Mouse (Mus musculus): ENCODE measurements around the gene Yaf2. TPM values are rescaled to one million over a fixed set of nuclear protein-coding genes. Genes with fewer than 3 reads are reported as not detected.
A peak's percentile ranks its signal among the peaks of the same experiment; 100 is the strongest.

Gene Yaf2
- polyA plus RNA-seq, 1 experiment from 2014 or later, result 25.7 TPM

GRCm38 (mm10) chr15:93283349-93283748 is 53.4 kb downstream of the Yaf2 start:
- Histone ChIP-seq H3K27ac (ENCODE audit: low read depth) (no peak overlapping the region), H3K9me3 (ENCODE audit: low read length) (no peaks in the 10 kb centered on the region), H3K4me1 (ENCODE audit: insufficient read depth) (peaks cover 2% of the 10 kb centered on the region; the same call in 1 of the 2 replicates), H3K9ac (replicated peaks) (no peak overlapping the region), H3K4me2 (ENCODE audit: low read depth, low read length) (no peak overlapping the region), H3K27me3 (ENCODE audit: insufficient read depth, low read length) (no peaks in the 10 kb centered on the region), H3K4me3 (ENCODE audit: low read depth, low read length) (no peak overlapping the region), H3K36me3 (replicated peaks; ENCODE audit: insufficient read depth, low read length) (no peaks in the 10 kb centered on the region; the same call in none of the 2 replicates)
- no peak for ATAC-seq
- 78% methylated on average over 11 of the region's 11 CpGs for WGBS (ENCODE audit: insufficient replicate concordance)
- TF ChIP-seq CTCF (IDR thresholded peaks at IDR 0.05; ENCODE audit: low read depth), result peak; percentile 63
- no peak for TF ChIP-seq EP300 (IDR thresholded peaks at IDR 0.05; ENCODE audit: low read depth)
- peak; percentile 30 for DNase-seq

GRCm38 (mm10) chr15:93276276-93276675 is 60.5 kb downstream of the Yaf2 start:
- peak; percentile 25 for DNase-seq
- Histone ChIP-seq H3K4me2 (ENCODE audit: low read depth, low read length) (peak overlapping the region; percentile 91), H3K4me3 (ENCODE audit: low read depth, low read length) (peak overlapping the region; percentile 88), H3K27ac (ENCODE audit: low read depth) (peak overlapping the region; percentile 82; the same call in 1 of the 2 replicates), H3K27me3 (ENCODE audit: insufficient read depth, low read length) (no peaks in the 10 kb centered on the region), H3K9me3 (ENCODE audit: low read length) (no peaks in the 10 kb centered on the region), H3K36me3 (replicated peaks; ENCODE audit: insufficient read depth, low read length) (no peaks in the 10 kb centered on the region; the same call in 1 of the 2 replicates), H3K9ac (replicated peaks) (peak overlapping the region; percentile 77; the same call in 1 of the 2 replicates), H3K4me1 (ENCODE audit: insufficient read depth) (peaks cover 20% of the 10 kb centered on the region)
- ATAC-seq, result no peak
- 8% methylated on average over 14 of the region's 14 CpGs for WGBS (ENCODE audit: insufficient replicate concordance)
- no peak for TF ChIP-seq EP300 (IDR thresholded peaks at IDR 0.05; ENCODE audit: low read depth)
- TF ChIP-seq CTCF (IDR thresholded peaks at IDR 0.05; ENCODE audit: low read depth), result no peak

- DNase-seq (peak; percentile 64), ATAC-seq (peak; percentile 42)
- Histone ChIP-seq H3K27ac (ENCODE audit: low read depth) (peak overlapping the region; percentile 82), H3K9me3 (ENCODE audit: low read length) (no peaks in the 10 kb centered on the region), H3K27me3 (ENCODE audit: insufficient read depth, low read length) (no peaks in the 10 kb centered on the region), H3K4me2 (ENCODE audit: low read depth, low read length) (peak overlapping the region; percentile 91), H3K36me3 (replicated peaks; ENCODE audit: insufficient read depth, low read length) (no peaks in the 10 kb centered on the region; the same call in 1 of the 2 replicates), H3K9ac (replicated peaks) (peak overlapping the region; percentile 77), H3K4me3 (ENCODE audit: low read depth, low read length) (peak overlapping the region; percentile 88), H3K4me1 (ENCODE audit: insufficient read depth) (peaks cover 24% of the 10 kb centered on the region)
- peak; percentile 20; the same call in 1 of the 2 replicates for TF ChIP-seq CTCF (IDR thresholded peaks at IDR 0.05; ENCODE audit: low read depth)
- TF ChIP-seq EP300 (IDR thresholded peaks at IDR 0.05; ENCODE audit: low read depth), result no peak
- WGBS (ENCODE audit: insufficient replicate concordance), result under 1% methylated on average over 21 of the region's 21 CpGs
Measured at GRCm38 (mm10) chr15:93275623-93276022, 61.1 kb downstream of the Yaf2 start.

- Histone ChIP-seq H3K27me3 (ENCODE audit: insufficient read depth, low read length) (no peaks in the 10 kb centered on the region), H3K36me3 (replicated peaks; ENCODE audit: insufficient read depth, low read length) (no peaks in the 10 kb centered on the region), H3K9me3 (ENCODE audit: low read length) (no peaks in the 10 kb centered on the region), H3K4me1 (ENCODE audit: insufficient read depth) (peaks cover 26% of the 10 kb centered on the region), H3K4me2 (ENCODE audit: low read depth, low read length) (peak within 1 kb of the TSS; percentile 92), H3K9ac (replicated peaks) (peak within 1 kb of the TSS; percentile 88), H3K27ac (ENCODE audit: low read depth) (peak within 1 kb of the TSS; percentile 90), H3K4me3 (ENCODE audit: low read depth, low read length) (peak within 1 kb of the TSS; percentile 88)
- no peak for TF ChIP-seq EP300 (IDR thresholded peaks at IDR 0.05; ENCODE audit: low read depth)
- ATAC-seq, result peak; percentile 96
- DNase-seq, result peak; percentile 100
- WGBS (ENCODE audit: insufficient replicate concordance), result under 1% methylated on average over 57 of the region's 93 CpGs
Measured at GRCm38 (mm10) chr15:93274679-93275583, 61.8 kb downstream of the Yaf2 start, which contains the start of gene Gxylt1. TSS of gene Gxylt1 (minus strand) at chr15:93275179.

- ATAC-seq, result no peak
- Histone ChIP-seq H3K4me3 (ENCODE audit: low read depth, low read length) (peak overlapping the region; percentile 88), H3K4me2 (ENCODE audit: low read depth, low read length) (peak overlapping the region; percentile 92), H3K36me3 (replicated peaks; ENCODE audit: insufficient read depth, low read length) (no peaks in the 10 kb centered on the region), H3K4me1 (ENCODE audit: insufficient read depth) (peaks cover 26% of the 10 kb centered on the region), H3K27ac (ENCODE audit: low read depth) (peak overlapping the region; percentile 90), H3K27me3 (ENCODE audit: insufficient read depth, low read length) (no peaks in the 10 kb centered on the region), H3K9me3 (ENCODE audit: low read length) (no peaks in the 10 kb centered on the region), H3K9ac (replicated peaks) (peak overlapping the region; percentile 88)
- TF ChIP-seq EP300 (IDR thresholded peaks at IDR 0.05; ENCODE audit: low read depth) (no peak; the same call in 1 of the 2 replicates), CTCF (IDR thresholded peaks at IDR 0.05; ENCODE audit: low read depth) (no peak)
- WGBS (ENCODE audit: insufficient replicate concordance), result 40% methylated on average over 19 of the region's 19 CpGs
- DNase-seq, result no peak
Measured at GRCm38 (mm10) chr15:93273788-93274678, 62.7 kb downstream of the Yaf2 start.

Measured in liver, postnatal 0 days (tissue).